Mouse (Mus musculus): ENCODE data around the gene Olfr1450.

- TF ChIP-seq CTCF (IDR thresholded peaks at IDR 0.05; ENCODE audit: borderline replicate concordance, control insufficient read depth, extremely low read depth, insufficient read depth, low read length, poor library complexity) (no peak), POLR2A (IDR thresholded peaks at IDR 0.05; ENCODE audit: control insufficient read depth, extremely low read depth, insufficient read depth, low read length, poor library complexity) (no peak)
Measured at GRCm38 (mm10) chr19:12930540-12930939, 19.5 kb upstream of the Olfr1450 start, which contains the start of gene Olfr1449.

All from thymus, adult 2 months (tissue).